Mouse (Mus musculus): ENCODE data around the gene Gpatch1.
A peak's percentile ranks its signal among the peaks of the same experiment; 100 is the strongest.
"Not testable (repeated sequence)": the region's sequence is repeated elsewhere in the genome, so short reads cannot be mapped to it uniquely, and the experiment has no call there.

Gpatch1 gene

DNA sequence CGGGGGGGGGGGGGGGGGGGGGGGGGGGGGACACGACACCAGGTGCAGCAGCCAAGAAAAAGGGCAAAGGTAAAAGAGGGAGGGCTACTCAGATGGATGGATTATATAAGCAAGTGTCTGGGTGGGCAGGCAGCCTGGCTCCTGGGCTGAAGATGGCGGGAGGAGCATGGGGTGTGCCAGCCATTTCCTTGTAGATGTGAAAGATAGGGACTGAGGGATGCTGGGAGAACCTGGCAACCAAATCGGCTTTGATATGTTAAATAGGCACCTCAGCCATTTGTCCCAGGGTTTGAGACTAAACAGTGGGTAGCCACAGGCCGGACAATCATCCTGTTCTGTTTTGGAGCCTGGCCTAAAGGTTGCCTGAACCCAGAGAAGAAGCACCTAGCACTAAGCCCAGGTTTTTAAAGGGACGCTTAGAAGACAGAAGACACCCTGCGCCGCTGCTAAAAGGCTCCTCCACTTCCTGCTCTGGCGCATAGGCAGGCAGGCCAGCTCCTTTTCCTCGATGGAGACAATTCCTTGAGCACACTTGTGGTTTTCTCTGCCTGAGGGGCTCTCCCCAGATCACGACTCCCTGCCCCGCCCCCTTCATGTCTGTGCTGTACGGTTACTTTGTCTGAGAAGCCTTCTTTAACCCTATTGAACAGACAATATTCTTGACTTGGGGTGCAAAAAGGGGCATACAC lies 4.6 kb upstream of the Gpatch1 start:
- DNase-seq: peak; percentile 30 to 32

GRCm38 (mm10) chr7:35322161-35322560 lies 3.9 kb upstream of the Gpatch1 start:
- DNase-seq: no peak

DNA sequence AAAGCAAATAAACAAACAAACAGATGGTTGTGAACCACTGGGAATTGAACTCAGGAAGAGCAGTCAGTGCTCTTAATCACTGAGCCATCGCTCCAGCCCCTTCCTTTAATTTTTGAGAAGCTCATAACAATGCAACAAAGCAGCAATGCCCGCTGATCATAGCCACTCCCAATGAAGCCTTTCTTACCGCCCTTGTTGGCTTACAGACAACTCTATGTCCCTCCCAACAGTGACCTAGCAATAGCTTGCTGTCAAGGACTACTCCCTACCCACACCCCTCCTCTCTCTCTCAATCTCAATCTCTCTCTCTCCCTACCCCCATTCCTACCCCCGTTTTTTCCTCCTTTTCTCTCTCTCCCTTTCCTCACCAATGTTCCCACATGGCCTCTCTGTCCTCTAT lies 1.5 kb upstream of the Gpatch1 start:
- DNase-seq: no peak

- not testable (repeated sequence) for DNase-seq
Measured at GRCm38 (mm10) chr7:35319221-35319620, 981 bp upstream of the Gpatch1 start.

DNA sequence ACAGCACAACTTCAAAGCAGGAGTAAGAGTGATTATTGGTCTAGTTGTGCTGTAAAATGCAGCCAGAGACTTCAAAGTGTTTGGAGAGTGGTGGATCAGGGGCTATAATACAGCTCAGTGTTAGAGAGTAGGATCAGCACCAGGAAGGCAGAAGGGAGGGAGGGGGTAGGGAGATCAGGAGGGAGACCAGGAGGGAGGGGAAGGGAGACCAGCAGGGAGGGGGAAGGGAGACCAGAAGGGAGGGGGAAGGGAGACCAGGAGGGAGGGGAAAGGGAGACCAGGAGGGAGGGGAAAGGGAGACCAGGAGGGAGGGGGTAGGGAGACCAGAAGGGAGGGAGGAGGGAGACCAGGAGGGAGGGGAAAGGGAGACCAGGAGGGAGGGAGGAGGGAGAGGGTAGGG lies 4.1 kb downstream of the Gpatch1 start:
- DNase-seq: no peak

DNA sequence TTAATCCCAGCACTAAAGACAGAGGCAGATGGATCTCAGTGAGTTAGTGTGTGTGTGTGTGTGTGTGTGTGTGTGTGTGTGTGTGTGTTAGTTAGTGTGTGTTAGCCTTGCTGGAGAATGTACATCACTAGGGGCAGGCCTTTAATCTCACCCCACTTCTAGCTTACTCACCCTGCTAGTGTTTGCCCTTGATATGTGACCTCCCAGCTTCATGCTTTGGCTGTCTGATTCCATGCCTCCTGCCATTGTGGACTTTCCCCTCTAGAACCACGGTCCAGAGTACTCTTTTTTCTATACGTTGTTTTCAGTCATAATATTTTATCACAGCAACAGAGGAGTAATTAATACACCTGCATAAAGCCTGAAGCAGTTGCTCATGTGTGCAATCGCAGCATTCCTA lies 7.0 kb downstream of the Gpatch1 start:
- no peak for DNase-seq

DNA sequence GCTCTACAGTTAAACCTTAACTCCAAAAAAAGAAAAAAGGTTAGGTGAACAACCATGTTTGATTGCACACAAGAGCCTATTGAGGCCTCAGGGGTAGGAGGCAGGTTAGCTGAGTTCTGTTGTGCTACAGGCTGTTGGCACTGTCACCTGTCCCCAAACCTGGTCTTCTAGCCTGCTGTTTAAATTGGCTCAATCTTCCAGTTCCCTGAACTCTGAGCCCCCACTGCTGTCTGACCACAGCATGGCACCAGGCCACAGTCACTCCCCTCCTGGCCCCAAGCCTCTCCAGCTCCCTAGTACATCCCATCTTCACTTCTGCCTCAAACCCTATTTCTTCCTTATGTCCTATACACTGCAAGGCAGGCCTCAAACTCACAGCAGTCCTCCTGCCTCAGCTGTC lies 17.4 kb downstream of the Gpatch1 start:
- DNase-seq: no peak

GRCm38 (mm10) chr7:35299656-35300055 lies 18.6 kb downstream of the Gpatch1 start:
- no peak for DNase-seq

DNA sequence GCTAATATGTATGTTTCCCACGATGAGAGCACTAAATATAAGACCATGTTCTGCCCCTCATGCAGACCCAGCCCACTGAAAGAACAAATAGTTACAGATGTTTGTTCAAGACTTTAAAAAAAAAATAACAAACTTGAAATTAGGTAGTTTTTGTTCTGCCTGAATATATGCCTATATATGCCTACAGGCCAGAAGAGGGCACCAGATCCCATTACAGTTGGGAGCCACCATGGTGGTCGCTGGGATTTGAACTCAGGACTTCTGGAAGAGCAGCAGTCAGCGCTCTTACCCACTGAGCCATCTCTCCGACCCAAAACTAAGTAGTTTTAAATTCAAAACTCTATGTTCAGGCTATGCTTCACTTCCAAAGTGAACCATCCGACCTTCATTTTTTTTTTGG lies 20.4 kb downstream of the Gpatch1 start:
- DNase-seq: no peak

DNA sequence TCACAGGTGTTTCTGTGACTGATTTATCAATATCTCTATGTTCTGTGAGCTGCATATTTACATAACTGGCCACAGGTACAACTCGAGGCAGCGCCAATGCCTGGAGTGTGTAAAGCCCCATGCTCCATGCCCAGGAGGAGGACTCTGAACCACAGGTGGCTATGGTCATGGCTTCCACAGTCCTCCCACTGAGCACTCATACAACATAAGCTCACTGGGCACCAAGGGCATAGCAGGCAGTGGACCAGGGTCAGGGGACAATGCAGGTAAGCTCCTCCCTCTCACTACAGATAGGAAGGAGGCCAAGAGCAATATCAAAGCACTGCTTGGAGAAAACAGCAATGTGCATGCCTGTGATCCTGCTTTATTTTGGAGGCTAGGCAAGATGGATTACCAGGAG lies 22.6 kb downstream of the Gpatch1 start:
- DNase-seq: no peak

DNA sequence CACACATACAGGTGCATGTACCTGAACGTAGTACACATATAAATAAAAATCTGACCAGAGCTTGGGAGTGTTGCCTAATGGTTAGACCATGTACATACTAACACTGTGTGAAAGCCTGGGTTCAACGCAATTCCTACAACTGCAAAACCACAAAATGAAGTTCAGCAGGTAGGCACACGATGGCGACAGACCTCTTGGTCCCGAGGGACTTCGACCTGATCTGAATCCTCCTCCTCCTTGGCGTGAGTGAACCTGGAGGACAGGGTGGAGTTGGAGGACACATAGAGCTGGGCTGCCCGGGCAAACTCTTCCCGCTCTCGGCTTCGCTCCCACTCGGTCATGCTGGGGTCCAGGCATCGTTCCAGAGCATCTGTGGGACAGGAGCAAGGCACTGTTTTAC lies 24.8 kb downstream of the Gpatch1 start:
- peak; percentile 29 to 50 for DNase-seq

- DNase-seq: no peak
Measured at GRCm38 (mm10) chr7:35278933-35279332, 39.3 kb downstream of the Gpatch1 start.

DNA sequence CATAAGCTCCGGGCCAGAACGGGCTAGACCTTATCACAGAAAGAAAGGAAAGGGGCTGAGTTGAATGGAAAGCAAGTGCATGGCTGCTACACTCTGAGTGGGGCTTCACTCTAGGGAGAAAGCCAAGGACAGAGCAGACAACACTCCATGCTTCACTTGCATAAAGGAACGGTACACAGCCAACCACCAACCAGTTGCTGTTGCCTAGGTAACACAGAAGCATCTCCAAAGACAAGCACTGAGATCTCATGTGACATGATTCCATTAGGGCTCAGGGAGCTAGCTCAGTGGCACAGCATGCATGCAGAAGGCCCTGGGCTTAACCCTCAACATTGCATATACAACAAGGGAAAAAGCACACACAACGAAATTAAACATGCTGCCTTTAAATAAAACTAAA lies 40.8 kb downstream of the Gpatch1 start:
- DNase-seq: no peak

- peak; percentile 48 to 64 for DNase-seq
Measured at GRCm38 (mm10) chr7:35269443-35270024, 48.7 kb downstream of the Gpatch1 start.

DNA sequence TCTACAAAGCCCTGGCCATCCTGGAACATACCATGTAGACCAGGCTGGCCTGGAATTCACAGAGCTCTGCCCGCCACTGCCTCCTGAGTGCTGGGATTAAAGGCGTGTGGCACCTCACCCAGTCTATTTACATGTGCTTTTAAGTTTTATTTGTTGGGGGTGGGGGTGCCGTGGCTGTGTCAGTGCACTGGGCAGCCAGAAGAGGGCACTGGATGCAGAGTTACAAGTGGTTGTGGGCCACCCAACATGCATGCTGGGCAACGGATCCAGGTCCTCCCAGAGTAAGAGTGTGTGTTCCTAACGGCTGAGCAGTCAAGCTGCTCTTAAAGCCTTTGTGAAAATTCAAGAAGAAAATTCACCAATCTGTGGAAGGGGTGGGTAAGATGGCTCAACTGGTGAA lies 50.4 kb downstream of the Gpatch1 start:
- no peak for DNase-seq

GRCm38 (mm10) chr7:35266666-35267065 lies 51.6 kb downstream of the Gpatch1 start:
- DNase-seq: peak; percentile 23 to 48

- DNase-seq: peak; percentile 75 to 80
Measured at GRCm38 (mm10) chr7:35264746-35265145, 53.5 kb downstream of the Gpatch1 start.

DNA sequence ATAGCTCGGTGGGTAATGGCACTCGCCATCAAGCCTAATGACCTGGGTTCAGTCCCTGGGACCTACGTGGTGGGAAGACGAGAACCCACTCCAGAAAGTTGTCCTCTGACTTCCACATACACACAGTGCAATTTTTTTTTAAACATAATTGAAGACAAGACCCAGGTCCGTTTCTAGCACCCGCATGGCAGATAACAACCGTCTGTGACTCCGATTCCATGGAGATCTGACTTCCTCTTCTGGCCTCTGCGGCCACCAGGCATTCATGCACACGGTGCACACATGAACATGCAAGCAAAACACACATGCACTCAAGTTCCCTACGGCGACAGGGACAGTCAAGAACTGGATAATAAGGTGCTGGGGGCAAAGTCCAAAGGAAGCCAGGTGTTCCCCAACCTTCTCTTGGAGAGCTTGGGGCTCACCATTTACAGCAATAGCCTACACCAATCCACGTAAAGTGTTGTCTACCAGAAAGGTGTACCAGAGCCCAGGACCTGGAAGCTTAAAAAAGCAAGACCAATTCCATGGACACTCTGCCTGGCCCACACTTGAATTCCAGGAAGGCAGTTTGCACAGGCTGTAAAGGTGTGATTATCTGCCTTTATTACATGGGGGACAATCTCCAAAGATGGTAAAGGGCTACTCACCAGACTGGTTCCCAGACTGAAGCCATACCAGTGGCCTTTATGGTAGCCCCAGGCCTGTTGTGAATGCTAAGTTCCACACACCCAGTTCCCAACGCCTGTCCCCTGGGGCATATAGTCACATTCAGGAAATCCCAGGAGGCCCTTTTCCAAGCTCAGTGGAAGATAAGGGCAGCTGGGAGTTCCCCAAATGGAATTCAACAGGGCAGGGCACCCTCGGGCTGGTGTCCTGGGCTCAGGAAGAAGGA lies 54.4 kb downstream of the Gpatch1 start:
- no peak for DNase-seq

DNA sequence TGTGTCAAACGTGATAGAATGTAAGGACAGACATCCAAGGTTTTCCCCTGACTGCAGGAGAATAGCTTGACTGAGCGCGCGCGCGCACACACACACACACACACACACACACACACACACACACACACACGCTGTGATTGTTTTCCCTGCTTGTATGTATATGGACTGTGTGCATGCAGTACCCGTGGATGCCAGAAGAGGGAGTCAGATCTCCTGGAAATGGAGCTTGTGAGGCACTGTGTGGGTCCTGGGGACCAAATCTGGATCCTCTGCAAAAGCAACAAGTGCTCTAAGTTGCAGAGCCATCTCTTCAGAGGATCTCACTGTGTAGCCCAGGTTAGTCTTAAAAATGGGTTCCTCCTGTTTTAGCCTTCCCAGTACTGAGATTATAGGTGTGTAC lies 58.9 kb downstream of the Gpatch1 start:
- peak; percentile 33 to 53 for DNase-seq

GRCm38 (mm10) chr7:35258294-35258693 lies 59.9 kb downstream of the Gpatch1 start:
- DNase-seq: peak; percentile 53 to 63

- peak; percentile 67 to 71 for DNase-seq
Measured at GRCm38 (mm10) chr7:35252041-35252558, 66.1 kb downstream of the Gpatch1 start.

GRCm38 (mm10) chr7:35237935-35238334 lies 80.3 kb downstream of the Gpatch1 start:
- not testable (repeated sequence) for DNase-seq

GRCm38 (mm10) chr7:35235308-35235707 lies 82.9 kb downstream of the Gpatch1 start:
- DNase-seq: peak; percentile 76
